Mouse (Mus musculus) midbrain, embryonic 11.5 days (tissue): Measurements from ENCODE around the gene Ina. TPM values are rescaled to one million over a fixed set of nuclear protein-coding genes. Genes with fewer than 3 reads are reported as not detected.
"Not testable (repeated sequence)": the region's sequence is repeated elsewhere in the genome, so short reads cannot be mapped to it uniquely, and the experiment has no call there.

Experiments
- ATAC-seq: fragments of 200-750 bp; cut with Nextera tagmentation; 2 replicates; pipeline ENCODE4 v1.8.0; 2017; ENCODE audit warnings: moderate TSS enrichment, moderate library complexity; ENCODE audit not compliant: low FRiP score
- DNase-seq: peaks from one replicate; pipeline ENCODE4 v3.0.0; 2015; ENCODE audit warnings: low spot score; ENCODE audit errors: missing footprints
- H3K27ac ChIP-seq: fragments of 300-500 bp; sonication (generic); 2 replicates; pipeline ENCODE4 v1.5.1; 2014; ENCODE audit warnings: low read depth, low read length
- H3K27me3 ChIP-seq: fragments of 300-500 bp; sonication (generic); 2 replicates; pipeline ENCODE4 v1.6.1; 2014; ENCODE audit warnings: mild to moderate bottlenecking, low read length, moderate library complexity, mixed read lengths; ENCODE audit not compliant: control insufficient read depth, insufficient read depth
- H3K36me3 ChIP-seq: fragments of 300-500 bp; sonication (generic); 2 replicates; pipeline ENCODE4 v1.6.1; 2014; ENCODE audit warnings: mild to moderate bottlenecking, low read length, moderate library complexity, mixed read lengths; ENCODE audit not compliant: control insufficient read depth, insufficient read depth
- H3K4me1 ChIP-seq: fragments of 300-500 bp; sonication (generic); 2 replicates; pipeline ENCODE4 v1.6.1; 2014; ENCODE audit warnings: low read length; ENCODE audit not compliant: control insufficient read depth, insufficient read depth
- H3K4me2 ChIP-seq: fragments of 300-500 bp; sonication (generic); 2 replicates; pipeline ENCODE4 v1.6.1; 2014; ENCODE audit warnings: mild to moderate bottlenecking, moderate library complexity
- H3K4me3 ChIP-seq: fragments of 300-500 bp; sonication (generic); 2 replicates; pipeline ENCODE4 v1.5.1; 2014; ENCODE audit warnings: low read depth, low read length
- H3K9ac ChIP-seq: fragments of 300-500 bp; sonication (generic); 2 replicates; pipeline ENCODE4 v1.6.1; 2014; ENCODE audit warnings: low read length
- H3K9me3 ChIP-seq: fragments of 300-500 bp; sonication (generic); 2 replicates; pipeline ENCODE4 v1.6.1; 2016; ENCODE audit warnings: low read length; ENCODE audit not compliant: control insufficient read depth
- WGBS: fragments of 180-500 bp; shearing (Covaris S2); extraction: QIAGEN DNeasy Blood & Tissue Kit; methylation state at CpG from one replicate; pipeline ENCODE4 v1.1.7; 2014; 5-methylcytosine and 5-hydroxymethylcytosine counted together
- polyA plus RNA-seq: library from polyadenylated mRNA; unstranded; fragments of >200 nt; fragmentation: Nextera tagmentation; extraction: Ambion mirVana; gene quantifications from 2 replicates; pipeline ENCODE4 v1.2.1, GENCODE M21; 2014

Gene Ina
- polyA plus RNA-seq, 1 experiment from 2014 or later, result 186 TPM

- peaks cover 15% of the 10 kb centered on the region for H3K4me1 ChIP-seq
- no peaks in the 10 kb centered on the region for H3K36me3 ChIP-seq
- peak overlapping the region; percentile 86 for H3K27ac ChIP-seq
- peak overlapping the region; percentile 53 for H3K9ac ChIP-seq
- H3K9me3 ChIP-seq, result no peaks in the 10 kb centered on the region
- H3K4me3 ChIP-seq, result no peak overlapping the region
- ATAC-seq, result peak; percentile 38; the same call in 1 of the 2 replicates
- H3K4me2 ChIP-seq, result no peak overlapping the region
- no peaks in the 10 kb centered on the region for H3K27me3 ChIP-seq
- peak; percentile 87 for DNase-seq
- 59% methylated on average over 9 of the region's 9 CpGs for WGBS
Measured at GRCm38 (mm10) chr19:46971712-46972111, 42.8 kb upstream of the Ina start.

GRCm38 (mm10) chr19:46972159-46972558, 42.3 kb upstream of the Ina start:
- Histone ChIP-seq H3K9ac (no peak overlapping the region), H3K4me3 (no peak overlapping the region), H3K4me1 (peaks cover 15% of the 10 kb centered on the region), H3K4me2 (no peak overlapping the region), H3K27me3 (no peaks in the 10 kb centered on the region), H3K36me3 (no peaks in the 10 kb centered on the region), H3K9me3 (no peaks in the 10 kb centered on the region), H3K27ac (peak overlapping the region; percentile 86; the same call in 1 of the 2 replicates)
- DNase-seq (no peak), ATAC-seq (no peak)
- 96% methylated on average over 3 of the region's 3 CpGs for WGBS

GRCm38 (mm10) chr19:46975565-46975964, 38.9 kb upstream of the Ina start:
- no peak for ATAC-seq
- peak; percentile 69 for DNase-seq
- no peak overlapping the region for H3K4me2 ChIP-seq
- no peak overlapping the region for H3K9ac ChIP-seq
- peaks cover 13% of the 10 kb centered on the region for H3K4me1 ChIP-seq
- no peaks in the 10 kb centered on the region for H3K36me3 ChIP-seq
- H3K9me3 ChIP-seq, result no peaks in the 10 kb centered on the region
- H3K27ac ChIP-seq, result no peak overlapping the region
- WGBS, result 76% methylated on average over 4 of the region's 4 CpGs
- no peaks in the 10 kb centered on the region for H3K27me3 ChIP-seq
- no peak overlapping the region for H3K4me3 ChIP-seq

GRCm38 (mm10) chr19:46975997-46976396, 38.5 kb upstream of the Ina start:
- no peaks in the 10 kb centered on the region for H3K36me3 ChIP-seq

GRCm38 (mm10) chr19:46976743-46977142, 37.8 kb upstream of the Ina start:
- Histone ChIP-seq H3K9ac (no peak overlapping the region), H3K27ac (no peak overlapping the region)
- WGBS, result 74% methylated on average over 2 of the region's 2 CpGs

More at GRCm38 (mm10) chr19:46975997-46976396, 38.5 kb upstream of the Ina start:
- H3K4me2 ChIP-seq, result no peak overlapping the region
- 92% methylated on average over 8 of the region's 8 CpGs for WGBS
- no peaks in the 10 kb centered on the region for H3K9me3 ChIP-seq
- DNase-seq (peak; percentile 68), ATAC-seq (no peak)
- H3K27ac ChIP-seq, result no peak overlapping the region
- no peak overlapping the region for H3K4me3 ChIP-seq
- no peaks in the 10 kb centered on the region for H3K27me3 ChIP-seq
- peaks cover 12% of the 10 kb centered on the region for H3K4me1 ChIP-seq
- H3K9ac ChIP-seq, result no peak overlapping the region

GRCm38 (mm10) chr19:46977460-46977859, 37.0 kb upstream of the Ina start:
- H3K27ac ChIP-seq, result no peak overlapping the region
- no peaks in the 10 kb centered on the region for H3K4me1 ChIP-seq
- no peak overlapping the region for H3K9ac ChIP-seq
- no peaks in the 10 kb centered on the region for H3K9me3 ChIP-seq
- DNase-seq, result peak; percentile 72
- H3K36me3 ChIP-seq, result no peaks in the 10 kb centered on the region
- ATAC-seq, result 0 out of 2 replicates have a peak, but pooled peaks have one; percentile 44
- H3K4me3 ChIP-seq, result no peak overlapping the region
- H3K27me3 ChIP-seq, result no peaks in the 10 kb centered on the region
- 20% methylated on average over 6 of the region's 6 CpGs for WGBS
- no peak overlapping the region for H3K4me2 ChIP-seq

More at GRCm38 (mm10) chr19:46976743-46977142, 37.8 kb upstream of the Ina start:
- Histone ChIP-seq H3K4me2 (no peak overlapping the region), H3K4me3 (no peak overlapping the region), H3K4me1 (peaks cover 5% of the 10 kb centered on the region), H3K36me3 (no peaks in the 10 kb centered on the region), H3K9me3 (no peaks in the 10 kb centered on the region), H3K27me3 (no peaks in the 10 kb centered on the region)
- ATAC-seq (no peak), DNase-seq (peak; percentile 62)

- not testable (repeated sequence) for H3K4me2 ChIP-seq, H3K36me3 ChIP-seq, H3K9ac ChIP-seq, H3K4me3 ChIP-seq, H3K4me1 ChIP-seq, ATAC-seq, H3K27me3 ChIP-seq, H3K27ac ChIP-seq, H3K9me3 ChIP-seq
- peak; percentile 53 for DNase-seq
- 98% methylated on average over 3 of the region's 3 CpGs for WGBS
Measured at GRCm38 (mm10) chr19:46978069-46978468, 36.4 kb upstream of the Ina start.

DNA sequence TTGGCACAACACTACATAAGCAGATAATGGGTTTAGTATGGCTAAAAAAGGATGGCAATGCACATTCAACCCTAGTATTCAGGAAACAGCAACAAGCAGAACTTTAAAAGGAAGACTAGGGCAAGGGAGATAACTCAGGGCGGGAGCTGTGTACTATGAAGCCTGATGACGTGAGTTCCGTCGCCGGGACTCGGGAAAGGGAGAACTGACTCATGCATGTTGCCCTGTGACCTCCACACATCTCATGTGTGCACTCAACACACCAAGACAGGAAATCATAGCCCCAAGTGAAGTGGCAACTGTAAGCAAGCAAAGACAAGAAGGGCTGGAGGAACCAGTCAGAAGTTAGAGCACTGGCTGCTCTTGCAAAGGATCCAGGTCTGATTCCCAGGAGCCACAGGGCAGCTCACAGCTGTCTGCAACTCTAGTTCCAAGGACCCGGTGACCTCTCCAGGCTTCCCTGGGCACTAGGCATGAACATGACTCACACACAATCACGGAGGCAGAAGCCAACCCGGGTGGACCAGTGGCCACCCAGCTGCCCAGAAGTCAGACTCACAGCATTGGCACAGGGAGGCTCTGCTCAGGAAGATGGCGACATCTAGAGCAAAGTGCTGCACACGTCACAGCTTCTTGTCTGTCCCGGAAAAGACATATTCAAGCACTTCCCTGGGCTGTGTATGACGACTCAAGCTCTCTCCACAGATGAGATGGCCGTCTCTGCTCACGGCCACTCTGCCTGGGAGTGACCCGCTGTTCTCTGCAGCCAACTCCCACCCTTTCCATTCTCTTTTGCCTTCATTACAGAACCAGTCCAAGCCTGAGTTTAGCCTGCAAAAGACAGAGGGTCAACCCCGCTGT, 35.3 kb upstream of the Ina start:
- DNase-seq (peak; percentile 61), ATAC-seq (no peak)
- no peak overlapping the region for H3K9ac ChIP-seq
- no peaks in the 10 kb centered on the region for H3K27me3 ChIP-seq
- H3K9me3 ChIP-seq, result no peaks in the 10 kb centered on the region
- H3K4me3 ChIP-seq, result no peak overlapping the region
- H3K27ac ChIP-seq, result no peak overlapping the region
- H3K4me2 ChIP-seq, result no peak overlapping the region
- no peaks in the 10 kb centered on the region for H3K4me1 ChIP-seq
- H3K36me3 ChIP-seq, result no peaks in the 10 kb centered on the region
- 86% methylated on average over 17 of the region's 17 CpGs for WGBS

- no peaks in the 10 kb centered on the region for H3K9me3 ChIP-seq
- H3K4me1 ChIP-seq, result no peaks in the 10 kb centered on the region
- no peak overlapping the region for H3K4me3 ChIP-seq
- no peaks in the 10 kb centered on the region for H3K27me3 ChIP-seq
- H3K9ac ChIP-seq, result no peak overlapping the region
- peak; percentile 71 for DNase-seq
- WGBS, result 83% methylated on average over 3 of the region's 3 CpGs
- H3K36me3 ChIP-seq, result no peaks in the 10 kb centered on the region
- ATAC-seq, result no peak
- H3K4me2 ChIP-seq, result no peak overlapping the region
- H3K27ac ChIP-seq, result no peak overlapping the region
Measured at GRCm38 (mm10) chr19:46979781-46980105, 34.8 kb upstream of the Ina start.
